Mouse (Mus musculus) heart, adult 2 months (tissue): ENCODE measurements at regions not wholly inside any gene's neighbourhood (a gene's known extent, or its start where the extent isn't known, plus 50 kb on each side); places are given as distances from the start of the nearest gene placed in this dataset.

Experiments used
- CTCF ChIP-seq: fragments of 200-600 bp; IDR thresholded peaks from 2 replicates; pipeline ENCODE4 v1.8.1; 2022; ENCODE audit warnings: antibody characterized with exemption, mild to moderate bottlenecking, moderate library complexity
- POLR2A ChIP-seq: fragments of 200-500 bp; IDR thresholded peaks from 2 replicates; pipeline ENCODE4 v1.6.1; 2011; ENCODE audit warnings: mild to moderate bottlenecking, low read depth, low read length, control low read depth; ENCODE audit not compliant: insufficient read depth

- TF ChIP-seq CTCF: no peak
- TF ChIP-seq POLR2A: no peak
These were observed 75.7 kb upstream of the Mbnl1 start for GRCm38 (mm10) chr3:60396971-60397370.
